Mouse (Mus musculus) kidney, adult 11 months (tissue): ENCODE data around the gene Hnf1b.

Experiments used
- DNase-seq: peaks from one replicate; pipeline ENCODE4 v3.0.0; 2022

The Hnf1b gene

GRCm38 (mm10) chr11:83849529-83850335 lies at the start of gene Hnf1b:
Hnf1b (plus strand) TSS chr11:83850063.
- DNase-seq: peak; percentile 36

- peak; percentile 55 for DNase-seq
Observed at GRCm38 (mm10) chr11:83802166-83802565, 47.7 kb upstream of the Hnf1b start.

- DNase-seq: peak; percentile 54
Observed at GRCm38 (mm10) chr11:83802581-83802980, 47.3 kb upstream of the Hnf1b start.

DNA sequence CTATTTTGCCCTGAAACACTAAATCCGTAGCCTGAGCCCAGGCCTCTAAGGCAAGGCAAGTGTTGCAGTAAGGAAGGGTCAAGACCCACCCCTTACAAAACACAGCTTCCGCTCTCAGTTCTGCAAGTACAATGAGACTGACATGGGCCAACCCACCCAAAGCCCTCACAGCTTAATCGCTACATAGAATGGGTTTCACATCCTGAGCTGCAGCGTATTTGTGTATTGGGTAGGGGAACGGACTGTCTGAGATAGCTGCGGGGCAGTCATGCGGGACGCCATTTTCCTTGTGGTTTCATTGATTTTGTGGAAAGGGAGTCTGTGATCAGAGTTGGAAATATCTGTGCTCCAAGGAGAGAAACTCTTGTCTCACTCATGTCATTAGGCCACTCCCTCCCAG lies 39.4 kb upstream of the Hnf1b start:
- DNase-seq: no peak

DNA sequence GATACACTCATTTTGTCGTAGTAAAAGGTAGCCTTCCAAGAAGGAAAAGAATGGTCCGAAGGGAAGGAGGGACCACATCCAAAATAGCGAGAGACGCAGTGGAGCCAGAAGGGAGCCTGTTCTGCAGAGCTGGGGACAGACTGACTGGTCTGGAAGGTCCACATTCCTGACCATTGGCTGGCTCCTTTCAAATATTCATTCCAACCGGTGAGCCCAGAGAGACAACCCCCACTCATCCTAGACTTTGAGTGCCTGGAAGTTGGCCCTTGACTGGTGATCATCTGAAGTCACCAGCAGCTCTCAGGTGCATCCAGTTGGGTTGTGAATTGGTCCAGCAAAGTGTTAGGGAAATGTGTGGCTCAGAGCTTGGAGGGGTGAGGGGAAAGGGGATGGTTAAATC lies 34.7 kb upstream of the Hnf1b start:
- DNase-seq: peak; percentile 79

DNA sequence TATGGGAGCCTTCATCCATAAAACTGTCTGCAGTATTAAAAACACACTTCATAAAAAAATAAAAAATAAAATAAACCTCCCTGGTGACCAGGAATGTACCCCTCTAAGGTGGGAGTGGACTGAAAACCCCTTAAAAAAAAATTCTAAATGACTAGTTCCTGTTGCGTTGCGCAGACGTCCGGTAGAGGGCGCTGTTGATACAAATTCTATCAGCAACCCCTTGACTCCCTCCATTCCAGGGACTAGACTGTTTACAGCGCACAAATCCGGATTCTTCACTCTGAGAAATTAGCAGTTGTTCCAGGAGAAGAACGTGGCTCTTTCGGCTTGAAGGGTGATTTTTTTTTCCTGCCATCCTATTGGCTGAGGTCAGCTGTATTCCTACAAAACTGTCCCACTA lies 34.2 kb upstream of the Hnf1b start:
- peak; percentile 79 for DNase-seq

GRCm38 (mm10) chr11:83817048-83817447 lies 32.8 kb upstream of the Hnf1b start:
- peak; percentile 88 for DNase-seq

GRCm38 (mm10) chr11:83817994-83818393 lies 31.9 kb upstream of the Hnf1b start:
- peak; percentile 47 for DNase-seq

- no peak for DNase-seq
Observed at GRCm38 (mm10) chr11:83818591-83819127, 31.2 kb upstream of the Hnf1b start.

DNA sequence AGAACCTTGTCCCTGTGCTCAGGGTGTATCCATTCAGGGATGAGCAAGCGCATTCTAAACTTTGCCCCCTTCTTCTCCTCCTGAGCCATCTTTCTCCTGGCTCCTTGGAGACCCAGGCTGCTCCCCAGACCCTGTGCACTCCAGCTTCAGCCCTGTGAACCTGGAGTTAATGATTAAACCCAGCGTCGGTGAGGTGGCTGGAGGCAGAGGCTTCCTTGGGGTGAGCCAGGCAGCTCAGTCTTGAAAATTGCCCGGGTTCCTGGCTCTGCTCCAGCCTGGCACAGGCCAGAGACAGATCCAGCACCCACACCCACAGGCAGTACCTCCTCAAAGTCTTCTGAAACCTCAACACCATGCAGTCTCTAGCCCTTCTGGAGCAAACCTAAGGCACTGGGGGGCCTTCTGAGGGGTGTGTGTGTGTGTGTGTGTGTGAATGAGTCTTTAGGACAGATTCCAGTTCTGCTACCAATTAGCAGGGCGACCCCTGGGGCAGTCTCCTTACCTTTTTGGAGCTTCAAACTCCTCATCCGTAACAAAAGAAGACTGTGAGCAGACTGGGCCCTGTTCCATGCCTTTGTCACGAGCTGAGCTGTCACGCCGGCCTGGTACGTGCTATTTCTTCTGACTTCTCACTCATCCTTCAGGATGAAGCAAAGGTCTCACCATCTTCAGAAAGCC lies 29.9 kb upstream of the Hnf1b start:
- DNase-seq: peak; percentile 96

DNA sequence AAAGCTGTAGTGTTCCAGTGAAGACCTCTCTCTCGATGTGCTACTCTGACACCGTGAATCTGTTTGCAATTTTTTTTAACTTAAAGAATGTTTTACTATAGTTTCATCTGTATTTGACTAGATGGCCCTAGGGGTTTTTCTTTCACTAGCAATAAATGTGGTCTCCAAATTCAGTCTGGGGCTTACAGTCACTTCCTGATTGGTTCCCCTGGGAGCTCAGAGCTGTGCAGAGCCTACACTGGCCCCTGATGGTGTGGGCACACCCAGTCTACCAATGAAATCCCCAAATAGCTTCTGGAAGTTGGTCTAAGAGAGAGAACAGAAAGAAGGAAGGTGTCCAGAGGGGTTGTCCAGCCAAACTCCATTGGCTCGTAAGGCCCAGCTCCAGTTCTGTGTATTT lies 23.7 kb upstream of the Hnf1b start:
- DNase-seq: no peak

GRCm38 (mm10) chr11:83828553-83829142 lies 21.2 kb upstream of the Hnf1b start:
- no peak for DNase-seq

DNA sequence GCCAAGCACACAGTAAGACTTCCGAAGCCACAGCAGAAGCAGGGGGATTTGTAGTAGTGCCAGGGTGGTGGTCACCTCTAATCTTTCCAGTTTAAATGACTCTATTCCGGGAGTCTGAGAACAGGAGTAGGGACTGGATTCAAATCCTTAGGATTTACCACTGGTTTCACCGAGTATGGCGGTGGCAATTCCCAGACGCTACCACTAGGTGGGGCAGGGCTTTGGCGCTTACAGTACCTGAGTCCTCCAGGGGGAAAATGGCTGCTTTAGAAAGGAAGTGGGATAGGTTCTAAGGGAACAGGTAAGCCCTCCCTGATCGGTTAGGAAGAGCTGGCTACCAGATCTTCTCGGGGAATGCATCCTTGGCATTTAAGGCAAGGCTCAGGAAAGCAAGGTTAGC lies 17.5 kb upstream of the Hnf1b start:
- no peak for DNase-seq

DNA sequence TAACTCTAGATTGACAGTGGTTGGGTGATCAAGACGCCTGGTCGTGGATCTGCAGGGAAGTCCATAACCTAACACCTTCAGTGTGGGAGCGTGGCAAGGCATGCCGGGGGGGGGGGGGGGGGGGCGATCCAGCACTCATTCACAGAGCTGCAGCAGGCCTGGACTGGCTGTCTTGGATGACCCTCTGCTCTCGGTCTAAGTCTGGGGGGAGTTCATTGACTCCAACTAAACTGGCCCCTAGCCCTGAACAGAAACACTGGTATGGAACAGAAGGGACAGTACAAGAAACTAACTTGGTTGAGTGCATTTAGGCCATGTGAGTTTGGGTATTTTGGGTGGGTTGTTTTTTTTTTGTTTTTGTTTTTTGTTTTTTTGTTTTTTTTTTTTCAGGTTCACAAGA lies 16.3 kb upstream of the Hnf1b start:
- DNase-seq: no peak

DNA sequence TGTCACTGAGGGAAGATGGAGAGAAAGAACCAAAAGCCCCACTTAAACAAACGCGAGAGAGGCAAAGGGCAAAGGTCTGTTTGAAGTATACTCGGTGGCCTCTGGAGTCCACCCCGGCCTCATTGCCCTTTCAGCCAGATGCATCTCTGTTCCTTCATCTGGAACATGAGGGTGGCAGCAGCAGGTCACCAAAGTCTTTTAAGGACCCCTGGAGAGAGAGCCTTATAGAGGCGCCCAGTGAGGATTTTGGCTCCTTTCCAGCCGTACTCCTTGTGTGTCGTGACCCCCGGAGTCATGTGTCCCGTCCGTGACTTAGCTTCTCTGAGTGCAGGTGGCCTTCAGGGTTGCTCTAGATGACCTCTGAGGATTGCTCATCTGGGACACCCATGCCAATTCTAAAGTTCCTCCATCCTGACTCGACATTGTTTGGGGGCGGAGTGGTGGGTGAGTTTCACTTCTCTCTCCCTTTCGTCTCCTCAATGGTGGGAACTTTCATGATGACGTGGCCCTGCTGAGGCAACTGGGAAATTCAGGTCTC lies 15.8 kb upstream of the Hnf1b start:
- peak; percentile 68 for DNase-seq

GRCm38 (mm10) chr11:83839451-83839850 lies 10.4 kb upstream of the Hnf1b start:
- DNase-seq: peak; percentile 55

DNA sequence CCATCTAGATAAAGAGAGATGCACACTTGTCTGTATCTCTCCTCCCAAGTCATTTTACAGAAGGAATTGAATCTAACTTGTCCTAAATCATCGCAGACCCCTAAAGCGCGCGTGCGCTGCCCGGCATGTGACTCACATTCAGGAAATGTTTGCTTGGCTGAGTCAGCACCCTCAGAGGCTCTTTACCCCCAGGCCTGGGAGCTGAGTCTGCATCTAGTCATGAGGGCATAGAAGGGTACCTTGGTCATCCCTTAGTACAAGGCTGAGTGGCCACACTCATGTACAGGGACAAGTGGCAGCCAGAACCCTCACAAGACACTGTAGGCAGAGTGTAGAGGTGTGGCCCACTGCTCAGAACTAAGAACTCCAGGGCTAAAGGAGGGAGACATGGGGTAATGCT lies 6.3 kb upstream of the Hnf1b start:
- DNase-seq: peak; percentile 78

- peak; percentile 87 for DNase-seq
Observed at GRCm38 (mm10) chr11:83850586-83851272, 866 bp downstream of the Hnf1b start.

DNA sequence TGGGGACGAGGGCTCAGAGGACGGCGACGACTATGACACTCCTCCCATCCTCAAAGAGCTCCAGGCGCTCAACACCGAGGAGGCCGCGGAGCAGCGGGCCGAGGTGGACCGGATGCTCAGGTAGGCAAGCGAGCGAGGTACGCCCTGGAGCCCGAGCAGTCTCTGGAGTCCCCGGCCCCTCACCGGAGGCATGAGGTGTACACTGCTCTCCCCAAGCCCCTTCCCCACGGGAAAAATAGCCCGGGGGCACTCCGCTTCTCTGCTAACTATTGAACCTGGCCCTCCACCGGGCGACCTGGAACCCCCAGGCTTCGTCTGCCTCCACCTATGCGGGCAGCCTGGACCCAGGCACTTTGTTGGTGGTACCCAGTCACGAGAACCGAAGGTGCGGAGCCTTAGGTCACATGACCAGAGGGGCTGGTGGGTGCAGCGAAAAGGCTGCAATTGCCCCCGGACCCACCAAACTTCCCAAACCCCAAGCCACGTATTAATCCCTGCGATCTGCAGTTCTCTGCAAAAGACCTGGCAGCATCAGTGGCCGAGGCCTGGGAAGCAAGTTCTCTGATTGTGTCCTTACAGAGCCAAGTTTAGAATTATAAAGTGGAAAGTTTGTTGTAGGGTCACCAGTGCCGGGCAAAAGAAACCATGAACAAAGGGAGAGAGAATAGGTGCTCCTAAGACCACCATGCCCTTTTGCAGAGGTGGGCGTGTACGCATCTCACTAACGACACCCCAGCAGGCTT lies 1.6 kb downstream of the Hnf1b start:
- DNase-seq: peak; percentile 37

DNA sequence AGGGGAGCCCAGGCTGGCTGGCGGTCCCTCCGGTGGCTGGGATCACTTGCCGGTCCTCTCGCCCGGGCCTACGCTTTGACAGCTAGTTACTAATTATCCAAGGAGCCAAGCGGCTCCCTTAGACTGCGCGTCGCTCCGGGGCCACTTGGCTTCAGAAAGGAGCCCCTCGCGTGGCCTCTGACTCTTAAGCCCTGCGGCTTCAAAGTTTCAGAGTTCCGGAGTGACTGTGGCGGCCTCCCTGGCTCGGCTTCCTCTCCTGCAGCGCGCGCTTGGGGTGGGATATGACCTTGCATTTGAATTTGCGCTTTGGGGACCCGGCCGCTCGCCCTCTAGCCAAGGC lies 2.1 kb downstream of the Hnf1b start:
- DNase-seq: peak; percentile 86

DNA sequence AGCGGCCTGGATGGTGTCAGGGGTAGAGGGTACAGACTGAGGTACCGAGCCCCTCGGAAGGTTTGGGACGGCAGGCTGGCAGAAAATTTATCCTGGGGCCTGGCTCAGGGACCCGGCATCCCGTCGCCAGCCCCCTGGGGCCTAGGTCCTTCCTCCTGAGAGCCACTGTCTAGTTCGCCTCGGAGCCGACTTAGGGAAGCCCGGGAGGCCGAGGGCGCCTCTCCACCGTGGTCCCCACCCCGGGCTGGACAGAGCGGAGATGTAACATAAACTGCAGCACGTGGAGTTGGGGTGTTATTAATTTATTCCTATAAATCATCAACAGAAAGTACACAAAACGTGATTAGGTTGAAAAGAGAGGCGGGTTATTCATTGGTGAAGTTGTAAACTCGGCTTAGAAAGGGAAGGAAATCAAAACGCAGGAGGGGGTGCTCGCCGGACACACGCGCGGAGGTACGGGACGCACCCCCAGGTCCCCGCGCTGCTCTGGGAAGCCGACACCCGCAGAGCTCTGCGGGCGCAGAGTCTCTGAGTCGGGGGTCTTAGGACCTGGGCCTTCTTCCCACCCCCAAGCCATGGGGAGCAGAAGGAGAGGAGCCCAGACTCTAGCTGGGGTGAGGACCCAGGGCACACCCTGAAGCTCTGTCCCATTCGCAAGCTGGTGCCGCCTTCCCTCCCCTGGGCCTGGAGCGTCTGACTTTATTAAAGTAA lies 2.8 kb downstream of the Hnf1b start:
- DNase-seq: peak; percentile 67
